16 mouse cellular contexts compared by ENCODE assay signal in the genomic region with DNA sequence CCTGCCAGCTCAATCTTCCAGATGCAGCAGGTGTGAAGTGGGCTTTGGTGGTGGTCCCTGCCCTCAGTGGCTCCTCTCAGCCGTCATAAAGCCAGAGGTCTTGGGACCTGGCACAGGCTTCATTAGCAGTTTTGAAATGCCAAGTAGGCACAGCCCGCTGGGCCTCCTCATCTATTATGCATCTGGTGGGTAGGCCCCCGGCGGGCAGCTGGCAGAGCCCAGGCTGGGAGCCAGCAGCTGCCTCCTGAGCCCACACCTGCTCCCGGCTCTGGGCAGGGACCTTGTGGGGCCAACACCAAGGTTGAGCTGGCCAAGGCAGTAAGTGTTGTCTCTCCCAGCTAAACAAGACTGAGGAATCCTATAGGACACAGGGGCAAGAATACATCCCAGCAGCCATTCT. TPM values are rescaled to one million over a fixed set of nuclear protein-coding genes. Genes with fewer than 3 reads are reported as not detected.
A peak's percentile ranks its signal among the peaks of the same experiment; 100 is the strongest.
DNase-seq lines count a peak whose midpoint lies in the region; ATAC-seq and TF ChIP-seq lines count a peak whose summit lies in the region.
"Had no signal": no experiment of that assay in that cellular context is flagged by ENCODE, and none has a peak within 500 bp of the region (broad histone marks: within the 10 kb centered on the region; RNA-seq: fewer than 3 reads in every experiment).

No protein-coding gene starts in this region.

- no peak for TF ChIP-seq EP300 in lung, postnatal 0 days (IDR thresholded peaks at IDR 0.05)

- H3K9me3 ChIP-seq in forebrain, embryonic 13.5 days (replicated peaks) = no peaks in the 10 kb centered on the region
- H3K9me3 ChIP-seq in forebrain, postnatal 0 days (ENCODE audit: low read length) = no peaks in the 10 kb centered on the region
- no peaks in the 10 kb centered on the region for H3K9me3 ChIP-seq in lung, embryonic 16.5 days (ENCODE audit: control insufficient read depth, low read length)
- no peaks in the 10 kb centered on the region for H3K9me3 ChIP-seq in lung, postnatal 0 days (ENCODE audit: low read length)
- H3K9me3 ChIP-seq: limb, embryonic 10.5 days had no signal

- H3K27ac ChIP-seq in forebrain, embryonic 13.5 days = no peak overlapping the region
- no peak overlapping the region for H3K27ac ChIP-seq in forebrain, postnatal 0 days (ENCODE audit: low read depth, low read length)
- H3K27ac ChIP-seq in lung, embryonic 16.5 days (ENCODE audit: low read length) = no peak overlapping the region
- H3K27ac ChIP-seq in lung, postnatal 0 days (ENCODE audit: low read length) = no peak overlapping the region
- H3K27ac ChIP-seq: left cerebral cortex, adult 2 months; limb, embryonic 10.5 days had no signal

- DNase-seq in forebrain, postnatal 0 days = no peak
- peak; percentile 76 for DNase-seq in kidney, adult 11 months
- DNase-seq in kidney, adult 18-20 months = no peak
- no peak for DNase-seq in lung, postnatal 0 days (ENCODE audit: low spot score)
- DNase-seq in kidney, postnatal 36 days = peak; percentile 59 to 60
- DNase-seq: adrenal gland, postnatal 14 days; cerebellum, adult 11 months; cerebellum, postnatal 36 days; liver, postnatal 0 days; thymus, postnatal 36 days had no signal

- 0 out of 2 replicates have a peak, but pooled peaks have one; percentile 14 for ATAC-seq in forebrain, embryonic 13.5 days
- no peak for ATAC-seq in forebrain, postnatal 0 days
- no peak for ATAC-seq in lung, embryonic 16.5 days (ENCODE audit: low read depth)
- no peak for ATAC-seq in lung, postnatal 0 days
- ATAC-seq: intestine, embryonic 16.5 days; liver, postnatal 0 days had no signal

- H3K4me2 ChIP-seq in forebrain, embryonic 13.5 days = no peak overlapping the region
- H3K4me2 ChIP-seq in forebrain, postnatal 0 days (ENCODE audit: low read depth) = no peak overlapping the region
- H3K4me2 ChIP-seq in lung, embryonic 16.5 days (ENCODE audit: low read depth, low read length) = no peak overlapping the region
- no peak overlapping the region for H3K4me2 ChIP-seq in lung, postnatal 0 days (replicated peaks; ENCODE audit: low read depth, low read length)

- H3K4me3 ChIP-seq in forebrain, embryonic 13.5 days = no peak overlapping the region
- H3K4me3 ChIP-seq in forebrain, postnatal 0 days (ENCODE audit: low read depth, low read length) = no peak overlapping the region
- no peak overlapping the region for H3K4me3 ChIP-seq in lung, embryonic 16.5 days (ENCODE audit: low read length)
- H3K4me3 ChIP-seq in lung, postnatal 0 days (ENCODE audit: low read depth, low read length) = no peak overlapping the region
- H3K4me3 ChIP-seq: left cerebral cortex, adult 2 months; limb, embryonic 10.5 days; megakaryocyte, embryonic 14.5 days had no signal

- H3K27me3 ChIP-seq in forebrain, embryonic 13.5 days = peaks cover 24% of the 10 kb centered on the region
- no peaks in the 10 kb centered on the region for H3K27me3 ChIP-seq in forebrain, postnatal 0 days (ENCODE audit: insufficient read depth, low read length)
- peaks cover 15% of the 10 kb centered on the region for H3K27me3 ChIP-seq in lung, embryonic 16.5 days (ENCODE audit: control insufficient read depth, insufficient read depth, low read depth, low read length)
- peaks cover 23% of the 10 kb centered on the region; the same call in 1 of the 2 replicates for H3K27me3 ChIP-seq in lung, postnatal 0 days (replicated peaks; ENCODE audit: insufficient read depth, low read length)

- 27% methylated on average over 5 of the region's 5 CpGs for WGBS in forebrain, embryonic 13.5 days
- WGBS in forebrain, postnatal 0 days = 19% methylated on average over 5 of the region's 5 CpGs
- 61% methylated on average over 5 of the region's 5 CpGs for WGBS in lung, embryonic 16.5 days
- 74% methylated on average over 5 of the region's 5 CpGs for WGBS in lung, postnatal 0 days

- peaks cover 19% of the 10 kb centered on the region for H3K4me1 ChIP-seq in forebrain, embryonic 13.5 days
- peaks cover 6% of the 10 kb centered on the region; the same call in 1 of the 2 replicates for H3K4me1 ChIP-seq in forebrain, postnatal 0 days (ENCODE audit: insufficient read depth)
- H3K4me1 ChIP-seq in lung, embryonic 16.5 days (replicated peaks; ENCODE audit: control insufficient read depth, insufficient read depth, low read length) = peaks cover 17% of the 10 kb centered on the region
- H3K4me1 ChIP-seq in lung, postnatal 0 days (ENCODE audit: insufficient read depth, low read depth, low read length) = peaks cover 5% of the 10 kb centered on the region

- no peak overlapping the region for H3K9ac ChIP-seq in forebrain, embryonic 13.5 days
- no peak overlapping the region for H3K9ac ChIP-seq in forebrain, postnatal 0 days
- peak overlapping the region; percentile 24; the same call in 1 of the 2 replicates for H3K9ac ChIP-seq in lung, embryonic 16.5 days (ENCODE audit: low read length)
- H3K9ac ChIP-seq in lung, postnatal 0 days (replicated peaks; ENCODE audit: low read depth) = no peak overlapping the region
- H3K9ac ChIP-seq: liver, postnatal 0 days had no signal

- no peaks in the 10 kb centered on the region for H3K36me3 ChIP-seq in forebrain, embryonic 13.5 days (ENCODE audit: poor library complexity, severe bottlenecking)
- H3K36me3 ChIP-seq in forebrain, postnatal 0 days (ENCODE audit: insufficient read depth) = no peaks in the 10 kb centered on the region
- H3K36me3 ChIP-seq in lung, embryonic 16.5 days (ENCODE audit: control insufficient read depth, insufficient read depth, low read length) = no peaks in the 10 kb centered on the region
- H3K36me3 ChIP-seq in lung, postnatal 0 days (ENCODE audit: insufficient read depth, low read length) = no peaks in the 10 kb centered on the region
- H3K36me3 ChIP-seq: limb, embryonic 10.5 days had no signal

- no peak for TF ChIP-seq CTCF in forebrain, postnatal 0 days (IDR thresholded peaks at IDR 0.05; ENCODE audit: low read depth)
- no peak for TF ChIP-seq CTCF in lung, postnatal 0 days (IDR thresholded peaks at IDR 0.05)

RNA-seq across cellular contexts. Expression of a gene that starts 21.8 kb away (rescaled TPM):
- polyA plus RNA-seq in forebrain, embryonic 13.5 days (2015; fragmentation: Nextera tagmentation; extraction: Ambion mirVana) = 11.8 and 16.5 TPM in 2 replicates
- 113 and 128 TPM in 2 replicates for total RNA-seq in forebrain, postnatal 0 days (2014; rRNA removed)
- 63.9 and 74.3 TPM in 2 replicates for polyA plus RNA-seq in forebrain, postnatal 0 days (2015; fragmentation: Nextera tagmentation; extraction: Ambion mirVana)
- 8.7 and 14.0 TPM in 2 replicates for polyA plus RNA-seq in lung, embryonic 16.5 days (2015; fragmentation: Nextera tagmentation; extraction: Ambion mirVana)
- polyA plus RNA-seq in lung, postnatal 0 days (2015; fragmentation: Nextera tagmentation; extraction: Ambion mirVana) = 34.9 and 48.8 TPM in 2 replicates

Comparison
In these comparisons a context has a peak if more than half of its experiments do, and no peak if none do; other contexts are left out.
1. DNase-seq: peak in kidney, adult 11 months (single experiment) and kidney, postnatal 36 days (2 of 2); none in forebrain, postnatal 0 days (single experiment), kidney, adult 18-20 months (single experiment) and lung, postnatal 0 days (single experiment).